Mouse (Mus musculus): ENCODE data around the gene Mrfap1.

GRCm38 (mm10) chr5:36822907-36823306, 26.3 kb upstream of the Mrfap1 start:
- no peak for TF ChIP-seq CTCF (IDR thresholded peaks at IDR 0.05; ENCODE audit: extremely low read depth, insufficient read depth, insufficient read length, insufficient replicate concordance)
- no peak for TF ChIP-seq POLR2A (IDR thresholded peaks at IDR 0.05; ENCODE audit: low read depth, low read length)

Data from spleen, adult 2 months (tissue).